ENCODE assay signal across 11 mouse cellular contexts in the genomic region with DNA sequence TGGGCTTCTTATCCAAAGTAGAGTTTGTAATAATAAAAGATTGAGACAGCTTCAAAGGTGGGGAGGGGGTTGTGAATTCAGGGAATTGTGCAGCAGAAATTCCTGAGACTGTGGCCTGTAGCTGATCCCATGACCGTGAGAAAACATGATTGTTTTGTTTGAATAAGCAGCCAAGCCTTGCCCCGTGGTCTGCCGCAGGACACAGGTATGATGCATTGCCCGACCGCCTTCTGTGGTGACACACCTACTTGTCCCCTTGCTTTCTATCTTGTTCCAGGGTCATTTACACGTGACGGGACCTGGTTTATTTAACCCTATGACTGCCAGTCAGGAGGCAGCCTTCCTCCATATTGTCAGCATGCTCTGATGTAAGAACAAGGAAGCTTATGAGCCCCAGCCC.
"Had no signal": no experiment of that assay in that cellular context is flagged by ENCODE, and none has a peak within 500 bp of the region (broad histone marks: within the 10 kb centered on the region; RNA-seq: fewer than 3 reads in every experiment).

No protein-coding gene starts in this region.

- H3K36me3 ChIP-seq: midbrain, embryonic 15.5 days had no signal

- H3K9ac ChIP-seq: limb, embryonic 15.5 days; liver, embryonic 13.5 days; midbrain, embryonic 15.5 days; neural tube, embryonic 13.5 days had no signal

- DNase-seq: kidney, adult 11 months; kidney, postnatal 14 days; layer of hippocampus, postnatal 36 days; liver, embryonic 13.5 days; lung, postnatal 4 days; thymus, postnatal 4 days had no signal

- H3K27ac ChIP-seq: hindbrain, postnatal 0 days; limb, embryonic 15.5 days; liver, embryonic 13.5 days; midbrain, embryonic 10.5 days; midbrain, embryonic 15.5 days; neural tube, embryonic 13.5 days had no signal

- ATAC-seq: hindbrain, postnatal 0 days; midbrain, embryonic 15.5 days had no signal

- H3K4me3 ChIP-seq: limb, embryonic 15.5 days; liver, embryonic 13.5 days; midbrain, embryonic 10.5 days; midbrain, embryonic 15.5 days; neural tube, embryonic 13.5 days had no signal

- H3K27me3 ChIP-seq: limb, embryonic 15.5 days; liver, embryonic 13.5 days; midbrain, embryonic 15.5 days; neural tube, embryonic 13.5 days had no signal

- H3K4me2 ChIP-seq: limb, embryonic 15.5 days; liver, embryonic 13.5 days; midbrain, embryonic 15.5 days; neural tube, embryonic 13.5 days had no signal

- H3K4me1 ChIP-seq: limb, embryonic 15.5 days; neural tube, embryonic 13.5 days had no signal

- H3K9me3 ChIP-seq: limb, embryonic 15.5 days; liver, embryonic 13.5 days; midbrain, embryonic 10.5 days; midbrain, embryonic 15.5 days; neural tube, embryonic 13.5 days had no signal
